Mouse (Mus musculus): Measurements from ENCODE around the gene Vmn2r6.
"Not testable (repeated sequence)": the region's sequence is repeated elsewhere in the genome, so short reads cannot be mapped to it uniquely, and the experiment has no call there.

Gene Vmn2r6

DNA sequence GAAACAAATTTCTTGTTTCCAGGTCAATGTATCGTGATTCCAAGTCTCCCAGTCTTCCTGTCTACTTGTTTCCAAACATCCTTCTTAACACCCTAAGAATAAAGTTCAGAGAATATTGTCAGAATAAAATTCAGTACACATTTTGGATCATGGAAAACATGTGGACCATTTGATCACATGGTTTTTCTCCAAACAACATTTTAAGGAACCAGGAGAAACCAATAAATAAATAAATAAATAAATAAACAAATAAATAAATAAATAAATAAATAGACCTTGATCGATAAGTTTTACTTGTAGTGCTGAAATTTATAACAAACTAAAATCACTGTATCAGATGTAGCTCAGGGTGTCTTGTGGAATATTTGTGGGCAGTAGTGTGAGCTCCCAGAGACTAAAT, at the start of gene Vmn2r6:
Gene Vmn2r6 (minus strand): TSS at position 101 of the 400 bp plus-strand sequence.
- DNase-seq = not testable (repeated sequence)

DNA sequence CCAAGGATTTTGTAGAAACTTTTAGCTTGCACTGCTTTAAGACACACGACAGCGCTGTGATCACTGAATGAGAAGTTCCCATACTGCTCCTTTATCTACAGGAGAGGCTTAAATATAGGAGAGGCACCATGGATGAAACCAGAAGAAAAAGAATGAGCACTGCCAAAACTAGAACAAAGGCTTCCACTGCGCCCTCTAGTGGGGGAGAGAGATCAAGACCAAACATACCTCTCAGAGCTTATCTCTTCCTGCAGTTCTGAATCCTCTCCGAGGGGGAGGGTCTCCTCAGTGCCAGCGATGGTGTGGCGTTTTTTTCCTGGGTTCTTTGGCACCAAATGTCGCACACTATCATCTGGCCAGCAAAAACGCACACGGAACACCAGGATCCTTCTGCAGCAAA, 22.0 kb upstream of the Vmn2r6 start:
- DNase-seq = no peak

DNA sequence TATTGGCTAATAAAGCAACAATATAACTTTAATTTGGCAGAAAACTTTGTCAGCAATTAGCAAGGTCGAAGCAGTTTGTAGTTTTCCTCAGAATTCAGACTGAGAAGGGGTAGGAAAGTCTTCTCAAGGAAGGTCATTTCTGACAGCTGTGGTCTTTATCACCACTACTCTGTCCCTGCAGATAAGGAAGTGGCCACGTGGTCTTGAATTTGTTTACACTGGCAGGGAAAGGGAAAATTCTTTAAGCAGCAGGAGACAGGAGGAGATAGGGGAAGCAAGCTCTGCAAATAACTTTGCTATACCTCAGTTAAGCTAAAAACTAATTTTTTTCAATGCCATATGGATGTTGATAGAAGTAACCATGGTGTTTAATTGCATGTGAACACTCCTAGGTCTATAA, 3.2 kb upstream of the Vmn2r6 start:
- DNase-seq = not testable (repeated sequence)

DNA sequence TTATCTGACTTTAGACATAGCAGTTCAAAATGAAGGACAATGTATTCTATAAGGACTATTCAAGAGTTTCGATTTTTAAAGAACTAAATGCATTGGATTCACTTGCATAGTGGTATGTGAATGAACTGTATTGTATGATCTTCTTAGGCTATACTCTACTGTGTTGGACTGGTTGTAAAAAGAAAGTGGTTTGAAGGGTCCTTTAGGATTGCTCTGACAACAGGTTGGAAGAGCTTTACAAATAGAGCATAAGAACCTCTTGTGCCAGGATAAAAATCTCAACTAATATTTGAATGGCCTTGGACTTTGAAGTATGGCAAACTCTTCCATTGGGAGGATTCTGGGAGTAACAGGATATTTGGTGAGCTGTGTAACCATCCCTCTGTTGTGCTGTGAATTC, 42.0 kb downstream of the Vmn2r6 start:
- not testable (repeated sequence) for DNase-seq

DNA sequence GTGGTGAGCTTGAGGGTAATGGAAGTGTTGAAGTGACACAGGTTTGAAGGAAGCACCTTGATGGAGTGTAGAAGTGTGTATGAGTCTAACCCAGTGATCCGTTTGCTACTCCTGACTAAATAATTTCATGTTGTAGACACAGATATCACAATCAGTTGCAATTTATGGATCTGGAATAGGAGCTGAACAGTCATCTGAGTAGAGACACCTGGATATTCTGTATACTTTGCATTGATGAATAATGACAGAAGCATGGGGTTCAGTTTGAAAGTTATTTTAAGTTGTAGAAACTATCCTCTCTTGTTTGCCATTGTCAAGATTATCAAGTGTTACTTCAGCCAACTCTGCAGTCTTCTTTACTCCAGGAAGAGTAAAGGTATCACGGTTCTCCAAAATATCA, 55.9 kb downstream of the Vmn2r6 start, which contains the start of gene Vmn2r5:
Gene Vmn2r5 (minus strand): TSS at position 101 of the 400 bp plus-strand sequence.
- not testable (repeated sequence) for DNase-seq

All from lung, adult 18-20 months (tissue).